Mouse (Mus musculus) ES-Bruce4 (cell line): ENCODE measurements around the gene Ankrd9. TPM values are rescaled to one million over a fixed set of nuclear protein-coding genes. Genes with fewer than 3 reads are reported as not detected.

Source experiments
- H3K27ac ChIP-seq: 2 replicates; pipeline ENCODE4 v1.5.1; 2012; ENCODE audit warnings: low read length, inconsistent platforms; ENCODE audit not compliant: insufficient read depth
- H3K27me3 ChIP-seq: 2 replicates; pipeline ENCODE4 v1.6.1; 2012; ENCODE audit warnings: mild to moderate bottlenecking, low read length, inconsistent platforms; ENCODE audit not compliant: control insufficient read depth, poor library complexity, insufficient read depth, severe bottlenecking
- H3K36me3 ChIP-seq: 2 replicates; pipeline ENCODE4 v1.6.1; 2012; ENCODE audit warnings: inconsistent platforms, mild to moderate bottlenecking, low read length, moderate library complexity; ENCODE audit not compliant: control insufficient read depth, poor library complexity, insufficient read depth, severe bottlenecking
- H3K4me1 ChIP-seq: one replicate; pipeline ENCODE4 v1.8.1; 2011; ENCODE audit warnings: low read length; ENCODE audit not compliant: control insufficient read depth, insufficient read depth
- H3K4me3 ChIP-seq: 2 replicates; pipeline ENCODE4 v1.5.1; 2011; ENCODE audit warnings: low read depth, mild to moderate bottlenecking, low read length
- H3K9ac ChIP-seq: 2 replicates; pipeline ENCODE4 v1.6.1; 2012; ENCODE audit warnings: low read depth, mild to moderate bottlenecking, inconsistent platforms; ENCODE audit not compliant: poor library complexity, severe bottlenecking
- H3K9me3 ChIP-seq: replicated peaks from 2 replicates; pipeline ENCODE4 v1.6.1; 2012; ENCODE audit warnings: mild to moderate bottlenecking, low read length, inconsistent platforms; ENCODE audit not compliant: control insufficient read depth, poor library complexity, insufficient read depth, severe bottlenecking
- CTCF ChIP-seq: IDR thresholded peaks from one replicate; pipeline ENCODE4 v1.8.1; 2011; ENCODE audit warnings: low read depth, low read length
- EP300 ChIP-seq: IDR thresholded peaks from 2 replicates; pipeline ENCODE4 v1.6.1; 2011; ENCODE audit warnings: low read depth, low read length; ENCODE audit not compliant: insufficient read depth
- POLR2A ChIP-seq: IDR thresholded peaks from one replicate; pipeline ENCODE4 v1.8.1; 2011; ENCODE audit warnings: low read length; ENCODE audit not compliant: insufficient read depth
- polyA plus RNA-seq: library from polyadenylated mRNA; stranded (reverse); fragments of >200 nt; gene quantifications from 2 replicates; pipeline ENCODE4 v1.2.4, GENCODE M21; 2011; ENCODE audit warnings: low read depth; ENCODE audit not compliant: missing spikeins, insufficient read depth, insufficient read length

The Ankrd9 gene
- polyA plus RNA-seq, 1 experiment, result 4.9 TPM

DNA sequence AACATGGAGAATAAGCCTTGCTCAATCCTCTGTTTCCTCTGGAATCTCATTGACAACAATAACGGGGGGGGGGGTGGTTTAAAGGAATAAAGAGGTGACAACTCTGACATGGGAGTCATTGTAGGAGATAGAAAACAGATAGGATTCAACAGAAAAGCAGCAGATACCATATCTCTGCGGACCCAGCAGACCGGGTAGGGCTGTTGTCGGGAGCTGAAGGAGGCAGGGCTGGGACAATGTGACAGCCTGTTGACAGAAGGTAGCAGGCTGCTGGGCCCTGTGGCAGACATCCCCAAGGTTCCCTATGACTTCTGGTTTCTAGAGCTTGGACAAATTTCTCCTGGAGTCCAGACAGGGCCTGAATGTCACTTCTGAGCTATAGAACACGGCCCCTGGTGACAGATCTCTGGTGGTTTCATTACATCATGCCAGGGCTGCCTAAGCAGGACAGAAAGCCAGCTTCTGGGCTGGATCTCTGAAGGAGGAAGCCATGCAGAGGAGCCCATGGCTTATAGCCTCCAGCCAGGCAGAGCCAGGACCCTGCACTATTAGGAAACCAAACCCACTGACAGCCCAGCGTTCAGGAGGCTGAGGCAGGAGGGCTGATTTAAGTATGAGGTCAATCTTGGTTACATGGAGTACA is 30.9 kb upstream of the Ankrd9 start:
- Histone ChIP-seq H3K9me3 (no peaks in the 10 kb centered on the region), H3K27me3 (no peaks in the 10 kb centered on the region), H3K36me3 (no peaks in the 10 kb centered on the region), H3K9ac (no peak overlapping the region), H3K27ac (no peak overlapping the region), H3K4me1 (peaks cover 8% of the 10 kb centered on the region), H3K4me3 (no peak overlapping the region)
- no peak for TF ChIP-seq CTCF
- TF ChIP-seq POLR2A, result no peak
- no peak for TF ChIP-seq EP300

DNA sequence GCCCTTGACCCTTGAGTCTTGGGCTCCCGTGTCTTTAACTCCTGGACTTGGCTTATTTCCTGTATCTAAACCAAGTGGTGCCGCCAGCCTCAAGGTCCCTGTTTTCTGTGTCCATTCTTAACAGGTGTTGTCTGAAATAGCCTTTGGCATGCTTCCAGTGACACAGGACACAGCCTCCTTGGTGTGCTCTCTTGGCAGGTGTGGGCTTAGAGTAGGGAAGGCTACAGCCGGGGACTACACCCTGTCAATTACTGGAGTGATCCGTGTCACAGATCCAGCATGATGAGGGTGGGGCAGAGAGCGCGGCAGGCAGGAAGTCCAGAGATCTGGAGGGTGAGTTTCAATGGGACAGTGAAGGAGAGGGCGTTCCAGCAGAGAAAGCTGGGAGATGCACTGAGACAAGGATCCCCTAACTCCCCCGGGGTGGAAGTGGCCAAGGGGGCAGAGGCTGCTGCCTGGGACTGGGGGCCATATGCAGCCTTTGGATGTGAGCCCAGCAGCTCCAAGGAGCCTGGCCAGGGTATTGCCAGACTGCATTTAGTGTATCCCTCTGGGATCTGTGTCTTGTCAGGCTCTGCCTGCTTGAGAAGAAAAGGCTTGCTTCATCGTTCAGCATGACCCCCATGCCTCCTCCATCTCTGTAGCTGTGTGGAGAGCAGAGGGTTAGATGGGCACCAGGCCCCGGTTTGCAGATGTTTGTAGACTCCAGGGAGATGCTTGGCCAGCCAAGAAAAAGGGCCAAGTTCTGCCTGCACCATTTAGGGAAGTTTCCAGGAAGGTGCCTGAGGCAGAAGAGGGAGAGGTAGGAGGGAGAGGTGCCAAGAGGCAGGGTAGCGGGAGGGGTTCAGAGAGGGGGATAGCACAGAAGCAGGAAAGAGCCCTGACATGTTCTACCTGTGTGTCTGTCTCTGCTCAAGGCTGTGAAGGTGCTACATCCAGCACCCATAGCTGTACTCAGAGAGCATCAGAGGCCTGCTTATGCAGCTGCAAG is 30.0 kb upstream of the Ankrd9 start:
- H3K4me1 ChIP-seq, result peaks cover 8% of the 10 kb centered on the region
- TF ChIP-seq POLR2A, result no peak
- TF ChIP-seq CTCF, result no peak
- TF ChIP-seq EP300, result no peak
- no peaks in the 10 kb centered on the region for H3K27me3 ChIP-seq
- H3K27ac ChIP-seq, result no peak overlapping the region
- H3K9me3 ChIP-seq, result no peaks in the 10 kb centered on the region
- H3K4me3 ChIP-seq, result peak overlapping the region; percentile 12; the same call in 1 of the 2 replicates
- H3K36me3 ChIP-seq, result no peaks in the 10 kb centered on the region
- no peak overlapping the region for H3K9ac ChIP-seq

DNA sequence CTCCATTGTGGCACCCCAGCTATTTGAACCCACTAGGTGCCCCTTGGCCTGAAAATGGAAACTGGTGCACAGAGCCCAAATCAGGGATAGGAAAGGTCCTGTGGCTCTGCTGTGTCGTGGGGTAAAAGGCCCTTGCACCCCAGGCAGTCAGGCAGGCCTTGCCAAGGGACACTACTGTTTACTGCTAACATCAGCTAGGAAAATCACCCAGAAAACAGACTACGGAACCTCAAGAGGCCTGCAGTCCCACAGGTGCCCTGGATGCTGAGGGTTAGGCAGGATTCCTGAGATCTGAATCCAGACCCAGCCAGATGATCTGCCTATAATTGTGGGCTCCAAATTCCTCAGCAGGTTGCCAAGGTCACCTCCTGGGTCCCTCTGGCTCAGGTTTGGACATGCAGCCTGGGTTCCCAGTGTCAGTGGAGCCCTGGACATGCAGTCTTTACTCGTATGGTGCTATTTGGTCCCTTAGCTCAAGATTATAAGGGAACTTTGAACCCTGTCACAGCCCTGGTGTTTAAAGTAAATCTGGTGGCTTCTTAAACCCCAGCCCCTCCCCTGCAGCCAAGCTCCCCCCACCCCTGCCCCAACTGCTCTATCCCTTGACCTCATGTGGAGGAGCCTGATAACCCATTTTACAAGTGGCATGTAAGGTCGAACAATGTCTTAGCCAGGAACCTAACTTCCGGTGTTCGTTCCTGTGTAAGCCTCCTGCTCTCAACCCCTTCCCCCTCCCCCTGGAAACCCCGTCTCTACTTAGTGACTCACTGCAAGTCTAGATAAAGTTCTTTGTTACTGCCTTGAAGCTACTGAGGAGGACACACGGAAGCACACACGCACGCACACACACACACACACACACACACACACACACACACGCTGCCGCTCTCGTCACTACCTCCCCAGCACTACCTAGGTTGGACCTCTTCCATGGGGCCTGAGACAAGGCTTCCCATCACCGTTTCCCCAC is 28.6 kb upstream of the Ankrd9 start:
- Histone ChIP-seq H3K9ac (no peak overlapping the region), H3K36me3 (no peaks in the 10 kb centered on the region), H3K27ac (no peak overlapping the region), H3K27me3 (no peaks in the 10 kb centered on the region), H3K4me3 (peak overlapping the region; percentile 8; the same call in 1 of the 2 replicates), H3K9me3 (no peaks in the 10 kb centered on the region), H3K4me1 (peaks cover 8% of the 10 kb centered on the region)
- no peak for TF ChIP-seq CTCF
- TF ChIP-seq POLR2A, result no peak
- no peak for TF ChIP-seq EP300

DNA sequence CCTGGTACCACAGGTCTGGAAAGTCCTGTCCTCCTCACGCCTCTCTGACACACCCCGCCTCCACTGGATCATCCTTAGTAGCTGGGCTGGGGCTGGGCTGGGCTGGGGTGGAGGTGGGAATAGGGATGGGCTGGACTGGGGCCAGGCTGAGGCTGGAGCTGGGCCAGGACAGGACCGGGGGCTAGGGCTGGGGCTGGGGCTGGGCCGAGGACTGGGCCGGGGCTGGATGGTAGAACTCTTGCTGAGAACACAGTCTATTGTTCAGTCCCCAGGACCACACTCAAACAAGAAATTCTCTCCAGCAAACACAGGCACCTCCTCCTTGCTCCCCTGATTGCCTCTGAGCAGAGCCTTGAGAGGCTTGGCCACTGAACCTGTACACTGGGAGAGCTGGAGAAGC is 27.5 kb upstream of the Ankrd9 start:
- no peaks in the 10 kb centered on the region for H3K9me3 ChIP-seq
- H3K27me3 ChIP-seq, result no peaks in the 10 kb centered on the region
- H3K36me3 ChIP-seq, result no peaks in the 10 kb centered on the region
- no peak for TF ChIP-seq CTCF
- no peak for TF ChIP-seq POLR2A
- no peak for TF ChIP-seq EP300
- H3K4me1 ChIP-seq, result peaks cover 8% of the 10 kb centered on the region
- H3K9ac ChIP-seq, result no peak overlapping the region
- H3K4me3 ChIP-seq, result no peak overlapping the region
- H3K27ac ChIP-seq, result no peak overlapping the region

DNA sequence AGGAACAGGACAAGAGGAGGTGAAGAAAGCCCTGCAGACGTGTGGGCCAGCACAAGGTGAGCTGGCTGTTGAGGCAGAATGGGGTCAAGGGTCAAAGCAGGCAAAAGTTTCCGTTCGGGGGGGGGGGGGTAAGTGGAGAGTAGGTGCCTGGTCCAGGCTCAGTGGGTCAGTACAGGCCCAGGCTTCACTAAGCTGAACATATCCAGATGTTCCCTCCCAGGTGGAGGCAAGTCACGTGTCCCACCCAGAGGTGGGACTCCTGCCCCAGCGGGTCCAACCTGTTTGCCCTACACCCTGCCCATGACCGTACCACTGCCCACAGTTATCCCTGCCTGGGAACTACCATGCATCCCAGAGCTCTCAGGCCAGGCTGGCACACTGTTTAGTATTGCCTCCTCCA is 27.0 kb upstream of the Ankrd9 start:
- Histone ChIP-seq H3K27ac (no peak overlapping the region), H3K4me3 (no peak overlapping the region), H3K36me3 (no peaks in the 10 kb centered on the region), H3K27me3 (no peaks in the 10 kb centered on the region), H3K4me1 (peaks cover 8% of the 10 kb centered on the region), H3K9me3 (no peaks in the 10 kb centered on the region), H3K9ac (no peak overlapping the region)
- TF ChIP-seq CTCF, result no peak
- TF ChIP-seq EP300, result no peak
- TF ChIP-seq POLR2A, result no peak
